Mouse (Mus musculus) bone marrow, adult 2 months (tissue): Measurements from ENCODE around the gene Elmsan1.

Experiments
- CTCF ChIP-seq: fragments of 200-500 bp; IDR thresholded peaks from 2 replicates; pipeline ENCODE4 v1.5.1; 2011; ENCODE audit warnings: low read length, control low read depth; ENCODE audit not compliant: control insufficient read depth, insufficient read depth
- POLR2A ChIP-seq: fragments of 200-500 bp; IDR thresholded peaks from 2 replicates; pipeline ENCODE4 v1.6.1; 2011; ENCODE audit warnings: low read depth, mild to moderate bottlenecking, control low read depth, low read length, borderline replicate concordance; ENCODE audit not compliant: control insufficient read depth

GRCm38 (mm10) chr12:84222405-84222961, 3.8 kb upstream of the Elmsan1 start:
- no peak for TF ChIP-seq POLR2A
- TF ChIP-seq CTCF: no peak
